Mouse (Mus musculus) testis, adult 2 months (tissue): ENCODE data around the gene Palld.

Source experiments
- CTCF ChIP-seq: fragments of 200-500 bp; IDR thresholded peaks from 2 replicates; pipeline ENCODE4 v1.5.1; 2012; ENCODE audit warnings: low read depth, mild to moderate bottlenecking, inconsistent platforms, low read length, moderate library complexity; ENCODE audit not compliant: control insufficient read depth, insufficient read depth, insufficient replicate concordance
- POLR2A ChIP-seq: fragments of 200-500 bp; IDR thresholded peaks from 2 replicates; pipeline ENCODE4 v1.6.1; 2012; ENCODE audit warnings: low read depth, mild to moderate bottlenecking, inconsistent platforms, low read length, moderate library complexity; ENCODE audit not compliant: control insufficient read depth

DNA sequence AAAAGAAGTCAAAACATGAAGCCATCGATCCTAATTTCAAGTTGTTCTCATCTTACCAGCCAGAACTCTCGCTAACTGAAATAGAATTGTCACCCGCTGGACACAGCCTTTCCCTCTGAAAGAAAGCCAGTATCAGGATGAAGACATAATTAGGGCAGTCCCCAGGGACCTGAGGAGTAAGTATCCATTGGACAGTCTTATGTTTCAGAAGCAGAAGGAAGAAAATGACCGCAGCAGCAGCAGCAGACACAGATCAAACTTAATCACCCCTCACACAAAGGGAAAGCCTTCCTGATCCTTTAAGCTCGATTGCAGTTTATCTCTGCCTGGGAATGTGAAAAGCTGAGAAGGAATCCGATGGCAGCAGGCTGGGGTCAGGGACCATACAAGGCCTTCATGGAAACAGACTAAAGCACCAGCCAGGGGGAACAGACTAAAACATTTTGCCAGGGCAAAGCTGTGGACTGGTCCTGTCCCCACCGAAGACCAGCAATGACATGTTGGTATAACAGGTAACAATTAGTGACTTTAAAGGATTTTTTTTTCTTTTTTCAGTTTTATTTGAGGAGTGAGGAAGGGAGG is 53.8 kb downstream of the Palld start:
- TF ChIP-seq CTCF = no peak
- TF ChIP-seq POLR2A = no peak
